Mouse (Mus musculus) forebrain, embryonic 14.5 days (tissue): ENCODE measurements around the gene Slc26a10. TPM values are rescaled to one million over a fixed set of nuclear protein-coding genes. Genes with fewer than 3 reads are reported as not detected.
"Not testable (repeated sequence)": the region's sequence is repeated elsewhere in the genome, so short reads cannot be mapped to it uniquely, and the experiment has no call there.

Experiments
- ATAC-seq: fragments of 200-750 bp; cut with Nextera tagmentation; 2 replicates; pipeline ENCODE4 v1.8.0; 2017; ENCODE audit warnings: mild to moderate bottlenecking, moderate library complexity
- DNase-seq: peaks from one replicate; pipeline ENCODE4 v3.0.0-alpha.2; 2015; ENCODE audit warnings: low spot score
- H3K27ac ChIP-seq: fragments of 300-500 bp; sonication (generic); 2 replicates; pipeline ENCODE4 v1.5.1; 2014; ENCODE audit warnings: low read depth, mild to moderate bottlenecking, control low read depth, low read length, moderate library complexity
- H3K27me3 ChIP-seq: fragments of 300-500 bp; sonication (generic); replicated peaks from 2 replicates; pipeline ENCODE4 v1.6.1; 2014; ENCODE audit warnings: low read length, control low read depth, mixed read lengths; ENCODE audit not compliant: control insufficient read depth, insufficient read depth
- H3K36me3 ChIP-seq: fragments of 300-500 bp; sonication (generic); 2 replicates; pipeline ENCODE4 v1.6.1; 2014; ENCODE audit warnings: low read length, control low read depth; ENCODE audit not compliant: control insufficient read depth, insufficient read depth
- H3K4me1 ChIP-seq: fragments of 300-500 bp; sonication (generic); 2 replicates; pipeline ENCODE4 v1.6.1; 2014; ENCODE audit warnings: antibody characterized with exemption, low read length, control low read depth; ENCODE audit not compliant: control insufficient read depth, insufficient read depth
- H3K4me2 ChIP-seq: fragments of 300-500 bp; sonication (generic); 2 replicates; pipeline ENCODE4 v1.6.1; 2014; ENCODE audit warnings: mild to moderate bottlenecking, control low read depth, low read length
- H3K4me3 ChIP-seq: fragments of 300-500 bp; sonication (generic); 2 replicates; pipeline ENCODE4 v1.5.1; 2014; ENCODE audit warnings: low read depth, low read length, control low read depth
- H3K9ac ChIP-seq: fragments of 300-500 bp; sonication (generic); 2 replicates; pipeline ENCODE4 v1.6.1; 2014; ENCODE audit warnings: mild to moderate bottlenecking, low read length, control low read depth, moderate library complexity
- H3K9me3 ChIP-seq: fragments of 300-500 bp; sonication (generic); replicated peaks from 2 replicates; pipeline ENCODE4 v1.6.1; 2016; ENCODE audit warnings: low read length, control low read depth, mixed read lengths; ENCODE audit not compliant: control insufficient read depth
- WGBS: fragments of 180-500 bp; shearing (Covaris S2); extraction: QIAGEN DNeasy Blood & Tissue Kit; methylation state at CpG from one replicate; pipeline ENCODE4 v1.1.7; 2014; 5-methylcytosine and 5-hydroxymethylcytosine counted together
- polyA plus RNA-seq: library from polyadenylated mRNA; unstranded; fragments of >200 nt; fragmentation: Nextera tagmentation; extraction: Ambion mirVana; gene quantifications from 2 replicates; pipeline ENCODE4 v1.2.1, GENCODE M21; 2014

Slc26a10 gene
- polyA plus RNA-seq, 1 experiment from 2014 or later: 0.69 TPM

- H3K27ac ChIP-seq: peak within 1 kb of the TSS; percentile 78
- peak; percentile 93 for DNase-seq
- WGBS: 3% methylated on average over 50 of the region's 52 CpGs
- peak; percentile 92 for ATAC-seq
- no peaks in the 10 kb centered on the region for H3K36me3 ChIP-seq
- H3K9ac ChIP-seq: peak within 1 kb of the TSS; percentile 91
- H3K9me3 ChIP-seq: no peaks in the 10 kb centered on the region
- peak within 1 kb of the TSS; percentile 74 for H3K4me3 ChIP-seq
- H3K27me3 ChIP-seq: peaks cover 38% of the 10 kb centered on the region
- peaks cover 3% of the 10 kb centered on the region; the same call in 1 of the 2 replicates for H3K4me1 ChIP-seq
- H3K4me2 ChIP-seq: peak within 1 kb of the TSS; percentile 98
Observed at GRCm38 (mm10) chr10:127164631-127165353, 15.7 kb downstream of the Slc26a10 start, which contains the start of gene B4galnt1. Gene B4galnt1 (plus strand): TSS chr10:127165225.

GRCm38 (mm10) chr10:127164190-127164589, 16.3 kb downstream of the Slc26a10 start:
- Histone ChIP-seq H3K9me3 (no peaks in the 10 kb centered on the region), H3K36me3 (no peaks in the 10 kb centered on the region), H3K4me1 (peaks cover 3% of the 10 kb centered on the region; the same call in 1 of the 2 replicates), H3K4me3 (no peak overlapping the region), H3K4me2 (no peak overlapping the region; the same call in 1 of the 2 replicates), H3K27ac (no peak overlapping the region), H3K27me3 (peaks cover 32% of the 10 kb centered on the region), H3K9ac (peak overlapping the region; percentile 91; the same call in 1 of the 2 replicates)
- 92% methylated on average over 4 of the region's 4 CpGs for WGBS
- no peak for DNase-seq
- ATAC-seq: no peak

- H3K4me3 ChIP-seq, ATAC-seq, H3K4me2 ChIP-seq, H3K36me3 ChIP-seq, H3K27ac ChIP-seq, DNase-seq, H3K9ac ChIP-seq, H3K4me1 ChIP-seq, H3K9me3 ChIP-seq: not testable (repeated sequence)
- peaks cover 23% of the 10 kb centered on the region for H3K27me3 ChIP-seq
- WGBS: 65% methylated on average over 7 of the region's 7 CpGs
Observed at GRCm38 (mm10) chr10:127162771-127163261, 17.6 kb downstream of the Slc26a10 start.

- H3K9ac ChIP-seq: no peak overlapping the region
- no peak overlapping the region for H3K4me2 ChIP-seq
- H3K36me3 ChIP-seq: no peaks in the 10 kb centered on the region
- WGBS: 70% methylated on average over 3 of the region's 3 CpGs
- H3K9me3 ChIP-seq: no peaks in the 10 kb centered on the region
- no peak overlapping the region for H3K4me3 ChIP-seq
- no peak overlapping the region for H3K27ac ChIP-seq
- ATAC-seq (no peak), DNase-seq (no peak)
- peaks cover 3% of the 10 kb centered on the region; the same call in 1 of the 2 replicates for H3K4me1 ChIP-seq
- 0 out of 2 replicates have a peak, but pooled peaks cover 4% of the 10 kb centered on the region for H3K27me3 ChIP-seq
Observed at GRCm38 (mm10) chr10:127160728-127161127, 19.7 kb downstream of the Slc26a10 start.

GRCm38 (mm10) chr10:127160081-127160480, 20.4 kb downstream of the Slc26a10 start:
- Histone ChIP-seq H3K4me1 (peaks cover 3% of the 10 kb centered on the region; the same call in 1 of the 2 replicates), H3K36me3 (no peaks in the 10 kb centered on the region), H3K4me2 (no peak overlapping the region), H3K27ac (no peak overlapping the region), H3K4me3 (no peak overlapping the region), H3K9ac (no peak overlapping the region), H3K9me3 (no peaks in the 10 kb centered on the region), H3K27me3 (no peaks in the 10 kb centered on the region)
- DNase-seq (no peak), ATAC-seq (no peak)
- 81% methylated on average over 9 of the region's 9 CpGs for WGBS

GRCm38 (mm10) chr10:127158471-127158870, 22.0 kb downstream of the Slc26a10 start:
- DNase-seq (no peak), ATAC-seq (no peak)
- Histone ChIP-seq H3K36me3 (no peaks in the 10 kb centered on the region), H3K9me3 (no peaks in the 10 kb centered on the region), H3K4me2 (no peak overlapping the region), H3K4me3 (no peak overlapping the region), H3K4me1 (no peaks in the 10 kb centered on the region), H3K9ac (no peak overlapping the region), H3K27me3 (no peaks in the 10 kb centered on the region), H3K27ac (no peak overlapping the region)
- 81% methylated on average over 3 of the region's 3 CpGs for WGBS

GRCm38 (mm10) chr10:127156511-127156910, 23.9 kb downstream of the Slc26a10 start:
- no peaks in the 10 kb centered on the region for H3K27me3 ChIP-seq
- ATAC-seq: no peak
- 94% methylated on average over 1 of the region's 1 CpGs for WGBS
- no peak overlapping the region for H3K9ac ChIP-seq
- DNase-seq: no peak
- H3K4me2 ChIP-seq: no peak overlapping the region
- no peak overlapping the region for H3K4me3 ChIP-seq
- no peaks in the 10 kb centered on the region for H3K36me3 ChIP-seq
- H3K4me1 ChIP-seq: no peaks in the 10 kb centered on the region
- H3K9me3 ChIP-seq: no peaks in the 10 kb centered on the region
- no peak overlapping the region for H3K27ac ChIP-seq

- no peaks in the 10 kb centered on the region for H3K4me1 ChIP-seq
- no peak overlapping the region for H3K4me2 ChIP-seq
- ATAC-seq: no peak
- 97% methylated on average over 1 of the region's 1 CpGs for WGBS
- H3K27me3 ChIP-seq: no peaks in the 10 kb centered on the region
- H3K9ac ChIP-seq: no peak overlapping the region
- no peak for DNase-seq
- H3K27ac ChIP-seq: no peak overlapping the region
- no peaks in the 10 kb centered on the region for H3K9me3 ChIP-seq
- H3K4me3 ChIP-seq: no peak overlapping the region
- no peaks in the 10 kb centered on the region for H3K36me3 ChIP-seq
Observed at GRCm38 (mm10) chr10:127156089-127156488, 24.4 kb downstream of the Slc26a10 start.

GRCm38 (mm10) chr10:127154652-127155051, 25.8 kb downstream of the Slc26a10 start:
- WGBS: 84% methylated on average over 5 of the region's 5 CpGs

More at GRCm38 (mm10) chr10:127154652-127155051, 25.8 kb downstream of the Slc26a10 start:
- Histone ChIP-seq H3K36me3 (no peaks in the 10 kb centered on the region), H3K4me1 (no peaks in the 10 kb centered on the region), H3K9ac (no peak overlapping the region), H3K9me3 (no peaks in the 10 kb centered on the region), H3K4me3 (no peak overlapping the region), H3K4me2 (no peak overlapping the region), H3K27me3 (no peaks in the 10 kb centered on the region), H3K27ac (no peak overlapping the region)
- no peak for DNase-seq
- no peak for ATAC-seq
